Mouse (Mus musculus): ENCODE measurements around the gene Hkdc1.

DNA sequence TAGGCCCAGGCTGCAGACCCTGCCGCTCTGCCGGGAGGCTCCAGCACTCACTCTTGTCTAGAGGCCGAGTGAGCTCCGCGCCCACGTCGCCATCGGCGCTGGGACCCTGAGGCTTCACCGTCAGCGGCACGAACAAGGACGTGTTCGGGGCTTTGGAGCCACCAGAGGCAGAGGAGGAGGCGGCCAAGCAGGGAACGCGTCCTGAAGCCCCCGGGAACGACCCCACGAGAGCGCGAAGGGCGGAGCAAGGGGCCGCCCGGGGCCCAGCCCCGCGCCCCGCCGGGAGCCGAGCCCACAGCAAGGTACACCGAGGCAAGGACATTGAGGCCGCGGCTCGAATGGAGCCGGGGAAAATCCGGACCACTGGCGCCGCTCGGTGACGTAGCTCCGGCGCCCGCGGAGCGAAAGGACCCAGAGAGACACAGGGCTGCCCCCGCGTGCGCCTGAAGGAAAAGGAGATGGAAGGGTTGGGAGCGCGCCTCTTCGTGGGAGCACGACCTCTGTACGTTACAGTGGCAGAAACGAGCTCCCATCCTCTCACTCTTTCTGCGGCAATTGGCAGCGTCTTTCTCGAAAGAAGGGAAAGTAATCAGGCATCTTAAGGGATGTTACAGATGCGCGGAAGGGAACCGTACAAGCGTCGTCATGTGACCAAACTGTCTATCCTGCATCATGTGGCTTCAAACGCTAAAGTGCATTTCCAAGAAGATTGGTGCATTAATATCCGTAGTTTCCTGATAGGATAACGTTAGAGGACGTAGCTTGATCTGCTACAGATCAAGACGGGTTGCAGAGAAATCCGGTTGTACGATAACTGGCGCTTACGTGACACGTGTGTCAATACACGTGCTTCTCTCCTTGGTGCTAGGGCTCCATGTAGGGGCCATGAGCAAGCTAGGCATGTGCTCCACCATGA, 27.3 kb upstream of the Hkdc1 start, which contains the start of the genes 4930507D05Rik and Supv3l1:
- TF ChIP-seq SRF (IDR thresholded peaks at IDR 0.05; ENCODE audit: control insufficient read depth, insufficient read length, low read depth) (peak; percentile 86), MYOD1 (IDR thresholded peaks at IDR 0.05; ENCODE audit: control insufficient read depth in 1 of 3, insufficient read length in 2 of 3, low read depth in 2 of 3) (no peak), E2F4 (IDR thresholded peaks at IDR 0.05; ENCODE audit: insufficient read depth) (no peak), TCF12 (IDR thresholded peaks at IDR 0.05; ENCODE audit: insufficient read depth, poor library complexity, severe bottlenecking) (no peak), MAX (IDR thresholded peaks at IDR 0.05; ENCODE audit: low read depth) (peak; percentile 99)
